Mouse (Mus musculus): ENCODE results near the gene Fscn2.

Fscn2 gene

GRCm38 (mm10) chr11:120361295-120361694 is at the start of gene Fscn2:
TSS of gene Fscn2 (plus strand) at chr11:120361534.
- DNase-seq, result no peak

- no peak for DNase-seq
Measured at GRCm38 (mm10) chr11:120311561-120311960, 49.8 kb upstream of the Fscn2 start.

- DNase-seq, result no peak
Measured at GRCm38 (mm10) chr11:120312069-120312468, 49.3 kb upstream of the Fscn2 start.

DNA sequence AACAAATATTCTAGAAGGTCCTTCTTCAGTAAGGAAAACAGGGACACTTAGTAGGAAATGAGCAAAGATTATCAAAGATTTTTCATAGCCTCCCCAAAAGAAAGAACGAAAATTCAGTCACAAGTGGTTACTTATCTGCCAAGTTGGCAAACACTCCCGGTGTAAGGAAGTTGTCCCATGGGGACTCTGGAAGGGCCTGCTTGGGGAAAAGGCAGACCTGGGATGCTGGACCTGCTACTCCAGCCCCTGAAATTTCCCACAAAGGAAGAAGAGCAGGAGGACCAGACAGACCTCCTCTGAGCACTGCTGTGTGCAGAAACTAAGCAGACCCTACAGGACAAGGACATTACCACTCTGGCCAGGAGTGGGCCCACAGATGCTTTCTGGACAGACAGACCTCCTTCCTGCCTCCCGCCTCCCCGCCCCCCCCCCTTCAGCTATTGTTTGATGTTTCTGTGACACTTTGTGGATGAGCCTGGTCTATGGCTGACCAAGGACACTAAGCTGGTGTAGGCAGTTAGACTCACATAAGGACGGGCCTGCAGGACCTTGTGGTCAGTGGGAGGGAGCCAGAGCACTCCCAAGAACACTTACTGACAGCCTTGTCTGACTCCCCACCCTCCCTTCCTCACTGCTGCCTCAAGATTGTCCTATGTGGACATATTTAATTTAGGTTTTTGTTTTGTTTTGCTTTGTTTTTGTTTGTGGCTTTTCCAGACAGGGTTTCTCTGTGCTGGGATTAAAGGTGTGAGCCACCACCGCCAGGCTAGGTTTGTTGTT is 47.2 kb upstream of the Fscn2 start:
- DNase-seq, result no peak

GRCm38 (mm10) chr11:120314721-120315415 is 46.5 kb upstream of the Fscn2 start:
- DNase-seq, result no peak

- no peak for DNase-seq
Measured at GRCm38 (mm10) chr11:120315416-120315761, 45.9 kb upstream of the Fscn2 start.

DNA sequence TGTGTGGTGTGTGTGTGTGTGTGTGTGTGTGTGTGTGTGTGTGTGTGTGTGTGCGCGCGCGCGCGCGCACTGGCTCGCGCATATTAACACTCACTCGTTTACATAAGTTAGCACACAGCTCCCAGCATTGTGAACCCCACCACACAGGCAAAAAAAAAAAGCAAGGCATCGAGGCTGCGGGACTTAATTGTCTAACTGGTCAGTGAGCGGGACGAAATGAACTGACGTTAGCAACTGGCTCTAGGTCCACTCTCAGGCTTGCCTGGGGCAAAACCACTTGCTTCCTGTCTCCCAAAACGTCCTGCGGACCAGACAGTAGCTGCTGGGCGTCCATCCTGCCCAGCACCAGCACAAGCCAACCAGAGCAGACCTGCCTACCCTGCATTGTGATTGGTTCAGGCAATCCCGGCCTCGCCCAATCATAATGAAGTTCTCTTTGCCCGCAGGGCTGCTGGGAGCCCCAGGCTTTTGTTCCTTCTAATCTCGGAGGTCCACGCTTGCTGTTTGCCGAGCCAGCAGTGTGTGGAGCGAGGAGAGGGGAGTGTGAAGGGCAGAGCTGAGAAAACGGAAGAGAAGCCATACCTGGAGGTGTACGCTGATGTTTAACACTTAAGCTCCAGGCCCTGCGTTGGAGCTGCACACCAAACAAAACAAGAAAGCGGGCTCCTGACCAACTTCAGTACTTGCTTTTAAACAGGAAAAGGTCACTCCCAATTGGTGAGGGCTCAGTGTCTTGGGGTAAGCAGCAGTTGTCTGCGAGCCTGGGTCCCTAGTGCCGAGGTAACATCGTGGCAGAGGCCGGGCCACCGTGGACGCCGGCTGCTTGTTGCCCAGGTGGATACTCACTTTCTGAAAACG is 45.3 kb upstream of the Fscn2 start:
- DNase-seq, result peak; percentile 96

GRCm38 (mm10) chr11:120316690-120317254 is 44.6 kb upstream of the Fscn2 start:
- no peak for DNase-seq

DNA sequence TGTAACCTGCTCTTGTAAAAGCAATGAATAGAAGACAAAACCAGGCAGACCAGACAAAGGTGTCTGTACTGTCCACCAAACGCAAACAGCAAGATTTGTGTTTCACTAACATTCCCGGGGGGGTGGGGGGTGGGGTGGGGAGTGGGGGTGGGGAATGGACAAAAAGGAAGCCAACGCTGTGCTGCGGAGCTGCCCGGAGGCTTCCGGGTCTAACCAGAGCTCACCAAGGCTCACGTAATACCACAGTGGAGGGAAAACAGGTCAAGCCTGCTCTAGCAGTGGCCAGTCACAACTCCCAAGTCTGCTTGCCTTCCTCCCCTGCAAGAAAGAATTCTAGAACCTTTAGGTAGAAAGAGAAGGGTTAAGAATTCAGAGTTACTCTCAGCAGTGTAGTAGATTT is 43.9 kb upstream of the Fscn2 start:
- no peak for DNase-seq

DNA sequence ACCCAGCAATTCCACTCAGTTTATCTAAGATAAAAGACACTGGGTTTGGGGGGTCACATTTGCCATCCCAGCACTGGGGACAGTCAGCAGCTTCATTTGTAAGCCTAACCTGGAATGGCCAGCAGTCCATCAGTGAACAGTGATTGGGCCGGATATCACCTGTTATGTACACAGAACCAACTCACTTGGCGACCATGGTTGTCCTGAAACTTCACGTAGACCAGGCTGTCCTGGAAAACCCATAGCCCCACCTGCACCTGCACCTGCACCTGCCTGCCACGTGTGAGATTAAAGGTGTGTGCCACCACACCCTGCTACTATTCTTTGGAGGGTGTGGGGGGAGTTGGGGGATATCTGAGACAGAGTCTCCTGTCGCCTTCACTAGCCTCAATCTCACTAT is 42.0 kb upstream of the Fscn2 start:
- no peak for DNase-seq

DNA sequence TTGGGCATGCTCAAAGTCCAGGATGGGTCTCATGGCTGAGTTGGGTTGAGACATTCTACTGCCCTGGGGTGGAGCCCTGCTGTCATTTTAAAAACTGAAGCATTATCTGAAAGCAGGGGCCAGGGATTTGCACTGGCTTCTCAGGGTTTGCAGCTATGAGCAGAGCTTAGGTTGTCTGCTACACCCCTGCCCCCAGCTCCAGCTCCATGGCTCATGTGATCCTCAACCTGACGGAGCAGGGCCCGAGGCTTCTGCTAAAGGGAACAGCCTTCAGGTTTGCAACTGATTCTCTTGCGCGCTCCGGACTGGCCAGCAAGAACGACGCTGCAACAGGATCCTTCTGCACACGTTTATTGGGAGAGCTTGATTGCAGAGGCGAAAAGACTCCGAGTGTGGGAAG is 41.2 kb upstream of the Fscn2 start:
- no peak for DNase-seq

- DNase-seq, result no peak
Measured at GRCm38 (mm10) chr11:120335431-120336021, 25.8 kb upstream of the Fscn2 start.

- no peak for DNase-seq
Measured at GRCm38 (mm10) chr11:120337447-120337846, 23.9 kb upstream of the Fscn2 start.

- no peak for DNase-seq
Measured at GRCm38 (mm10) chr11:120338786-120339185, 22.5 kb upstream of the Fscn2 start.

GRCm38 (mm10) chr11:120339978-120340513 is 21.3 kb upstream of the Fscn2 start:
- DNase-seq, result no peak

GRCm38 (mm10) chr11:120341661-120342060 is 19.7 kb upstream of the Fscn2 start:
- no peak for DNase-seq

GRCm38 (mm10) chr11:120342656-120343160 is 18.6 kb upstream of the Fscn2 start:
- DNase-seq, result no peak

DNA sequence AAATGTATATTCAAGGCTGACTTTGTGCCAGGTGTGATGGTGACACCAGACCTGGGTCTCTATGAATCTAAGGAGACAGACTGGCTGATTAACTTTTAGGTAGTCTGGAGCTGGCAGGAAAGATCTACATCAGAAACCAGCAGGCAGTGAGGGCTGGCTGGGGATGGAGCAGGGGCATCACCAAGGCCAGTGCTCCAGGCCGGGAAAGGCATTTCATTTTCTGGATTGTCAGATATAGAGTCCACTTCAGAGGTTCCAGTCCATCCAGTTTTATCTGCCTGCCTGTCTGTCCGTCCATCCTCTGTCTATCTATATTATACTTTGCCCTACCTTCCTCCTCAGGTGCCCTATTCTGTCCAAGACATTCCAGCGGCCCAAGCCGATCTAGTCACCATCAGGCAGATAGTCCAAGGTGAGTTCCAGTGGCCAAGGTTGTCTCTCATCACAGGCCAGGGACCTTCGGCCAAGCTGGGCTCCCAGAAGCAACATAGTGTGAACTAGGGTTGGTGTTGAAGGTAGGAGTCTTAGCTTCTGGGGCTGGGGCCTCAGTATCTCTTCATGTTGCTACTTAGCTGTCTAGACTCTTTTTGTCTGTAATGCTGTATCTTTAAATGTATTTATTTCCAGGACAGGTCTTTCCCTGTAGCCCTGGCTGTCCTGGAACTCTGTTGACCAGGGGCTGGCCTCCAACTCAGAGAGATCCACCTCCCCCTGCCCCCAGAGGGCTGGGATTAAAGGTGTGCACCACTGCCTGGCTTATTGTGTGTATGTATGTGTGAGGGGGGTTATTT is 17.6 kb upstream of the Fscn2 start:
- DNase-seq, result no peak

- DNase-seq, result no peak
Measured at GRCm38 (mm10) chr11:120344310-120344920, 16.9 kb upstream of the Fscn2 start.

DNA sequence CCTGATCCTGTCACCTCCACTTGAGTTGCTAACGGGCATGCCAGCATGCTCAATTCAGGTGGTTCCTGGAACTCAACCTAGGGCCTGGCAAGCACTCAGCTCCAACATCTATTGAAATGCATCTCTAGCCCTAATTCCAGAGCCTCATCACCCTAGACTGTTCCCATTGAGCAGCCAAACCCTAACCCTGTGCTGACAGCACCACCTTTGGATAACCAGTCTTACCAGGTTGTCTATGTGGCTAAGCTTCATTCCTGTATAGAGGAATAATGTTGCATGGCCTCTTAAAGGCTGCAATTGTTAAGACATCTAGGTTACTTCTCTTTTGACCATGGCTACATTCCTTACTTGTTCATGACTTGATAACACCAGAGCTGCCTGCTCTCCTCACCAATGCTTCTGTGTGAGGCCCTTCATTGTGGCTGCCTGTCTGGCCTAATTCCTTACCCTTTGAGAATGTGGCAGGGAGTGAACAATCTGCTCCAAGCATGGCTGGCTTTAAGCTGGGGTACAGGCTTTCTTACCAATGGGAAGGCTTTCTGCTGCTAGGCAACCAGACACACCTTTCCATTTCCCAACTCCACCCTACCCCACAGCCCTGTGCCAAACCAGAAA is 16.2 kb upstream of the Fscn2 start:
- no peak for DNase-seq

All from embryo, embryonic 11 days (tissue).